Mouse (Mus musculus) thymus, postnatal 14 days (tissue): ENCODE measurements around the gene Gstm1.
"Not testable (repeated sequence)": the region's sequence is repeated elsewhere in the genome, so short reads cannot be mapped to it uniquely, and the experiment has no call there.

Source experiments
- DNase-seq: peaks from one replicate; pipeline ENCODE4 v3.0.0; 2021

Gene Gstm1

DNA sequence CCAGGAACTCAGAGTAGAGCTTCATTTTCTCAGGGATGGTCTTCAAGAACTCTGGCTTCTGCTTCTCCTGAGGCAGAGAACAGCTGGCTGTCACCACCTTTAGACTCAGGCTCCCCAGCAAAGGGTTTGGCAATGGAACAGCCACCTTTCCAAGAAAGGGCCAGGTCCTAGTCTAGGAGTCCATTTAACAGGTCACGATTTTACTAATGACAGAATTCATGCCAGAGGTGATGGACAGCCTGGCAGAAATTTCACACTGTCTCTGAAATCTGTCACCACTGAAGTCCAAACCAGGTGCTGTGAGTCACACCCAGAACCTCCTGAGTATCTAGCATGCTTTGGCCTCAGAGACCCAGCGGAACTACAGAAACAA lies 2.8 kb downstream of the Gstm1 start:
- no peak for DNase-seq

DNA sequence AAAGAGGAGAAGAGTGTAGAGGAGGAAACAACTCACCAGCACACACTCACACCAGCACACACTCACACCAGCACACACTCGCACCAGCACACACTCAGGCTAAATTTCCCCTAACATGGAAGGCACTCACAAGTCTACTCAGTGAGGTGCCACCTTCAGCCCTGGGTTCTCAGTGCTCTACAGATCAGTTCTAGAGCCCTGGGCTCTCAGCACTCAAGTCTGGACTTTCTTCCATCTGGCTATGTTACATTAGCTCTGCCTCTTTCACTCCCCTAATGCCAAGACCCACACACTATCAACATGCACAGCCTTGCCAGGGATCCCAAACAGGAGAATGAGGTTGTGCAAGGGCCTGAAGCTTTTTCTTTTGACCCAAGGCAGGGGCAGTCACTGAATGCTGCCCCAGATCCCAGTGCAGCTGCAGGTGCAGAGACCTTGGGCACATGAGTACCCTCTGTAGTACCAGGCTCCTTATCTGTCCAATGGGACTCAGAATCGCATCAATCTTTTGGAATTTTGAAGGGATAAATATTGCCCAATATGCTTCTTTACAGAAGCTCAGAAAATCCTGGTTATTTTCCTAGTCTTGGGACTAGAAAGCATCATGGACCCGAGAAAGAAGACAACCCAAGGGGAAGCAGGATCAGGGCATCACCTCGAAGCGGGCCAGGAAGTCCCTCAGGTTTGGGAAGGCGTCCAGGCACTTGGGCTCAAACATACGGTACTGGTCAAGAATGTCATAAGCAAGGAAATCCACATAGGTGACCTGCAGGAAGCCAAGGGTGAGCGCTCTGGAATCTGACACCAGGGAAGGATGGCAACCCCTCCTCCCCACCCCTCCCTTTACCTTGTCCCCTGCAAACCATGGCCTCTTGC lies 3.4 kb downstream of the Gstm1 start:
- DNase-seq, result no peak

DNA sequence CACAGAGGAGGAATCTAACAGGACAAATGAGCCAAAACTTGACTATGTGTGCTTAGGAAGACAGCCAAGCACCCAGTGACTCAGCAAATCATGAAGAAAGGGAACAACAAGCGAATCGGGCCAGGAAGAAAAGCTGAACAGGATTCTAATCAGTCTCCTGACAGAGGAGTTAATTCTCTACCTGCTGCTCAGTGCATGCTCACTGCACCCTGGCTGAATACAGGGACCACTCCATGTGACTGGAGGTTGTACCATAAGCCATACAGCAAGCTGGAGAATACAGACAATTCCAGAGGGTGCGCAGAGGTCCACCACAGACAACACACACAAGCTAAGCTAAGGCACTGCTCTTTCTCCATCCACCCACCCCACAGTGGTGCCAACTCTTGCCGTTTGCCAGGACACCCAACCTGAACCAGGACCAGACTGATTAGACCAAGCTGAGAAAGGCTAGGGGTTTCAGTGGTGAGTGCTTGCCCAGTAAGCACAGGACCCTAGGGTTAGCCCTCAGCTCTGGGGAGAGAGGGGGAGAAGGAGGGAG lies 4.4 kb downstream of the Gstm1 start:
- no peak for DNase-seq

DNA sequence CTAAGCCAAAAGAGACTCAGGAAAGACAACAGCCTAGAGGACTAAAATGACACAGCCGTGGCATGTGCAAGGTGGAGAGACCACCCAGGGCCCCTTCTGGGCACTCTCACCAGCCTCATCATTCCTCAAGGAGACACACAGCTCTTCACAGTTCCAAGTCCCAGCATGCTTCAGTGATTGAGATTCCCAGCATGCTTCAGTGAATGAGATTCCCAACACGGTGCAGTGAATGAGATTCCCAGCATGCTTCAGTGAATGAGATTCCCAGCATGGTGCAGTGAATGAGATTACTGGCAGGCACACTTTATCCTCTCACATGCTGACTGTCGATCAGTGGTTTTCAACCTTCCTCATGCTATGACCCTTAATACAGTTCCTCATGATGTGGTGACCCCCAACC lies 6.2 kb downstream of the Gstm1 start:
- no peak for DNase-seq

DNA sequence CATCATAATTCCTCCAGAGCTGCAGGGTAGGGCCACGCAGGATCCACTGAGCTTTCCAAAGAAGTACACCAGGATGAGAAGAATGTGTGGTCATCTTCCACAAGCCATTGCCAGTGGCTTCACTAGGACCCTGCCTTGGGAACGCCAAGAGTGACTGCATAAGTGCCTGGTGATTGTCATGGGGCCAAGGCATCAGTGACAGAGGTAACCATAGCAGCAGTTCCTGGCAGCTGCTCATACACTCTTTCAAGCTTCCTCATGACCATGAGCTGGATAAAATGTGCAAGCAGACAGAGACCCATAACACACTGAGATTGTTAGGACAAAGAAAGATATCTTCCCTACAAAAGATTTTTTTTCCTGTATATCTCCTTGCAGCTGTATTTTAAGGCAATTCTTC lies 7.5 kb downstream of the Gstm1 start:
- DNase-seq, result no peak

DNA sequence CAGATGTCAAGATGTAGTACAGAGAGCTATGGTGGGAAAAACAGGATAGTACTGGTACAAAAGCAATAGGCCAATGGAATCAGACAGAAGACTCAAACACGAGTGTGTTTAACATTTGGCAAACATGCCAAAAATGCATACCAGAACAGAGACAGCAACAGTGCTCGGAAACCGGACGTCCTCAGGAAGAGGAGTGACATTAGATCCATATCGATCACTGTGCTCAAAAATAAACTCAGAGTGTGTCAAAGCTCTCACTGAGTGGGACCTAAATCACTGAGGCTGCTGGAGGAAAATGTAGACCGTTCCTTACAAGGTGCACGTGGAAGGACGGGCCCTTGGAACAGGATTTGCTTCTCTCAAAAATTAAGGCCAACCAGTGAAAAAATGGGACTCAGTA lies 15.8 kb downstream of the Gstm1 start:
- no peak for DNase-seq

DNA sequence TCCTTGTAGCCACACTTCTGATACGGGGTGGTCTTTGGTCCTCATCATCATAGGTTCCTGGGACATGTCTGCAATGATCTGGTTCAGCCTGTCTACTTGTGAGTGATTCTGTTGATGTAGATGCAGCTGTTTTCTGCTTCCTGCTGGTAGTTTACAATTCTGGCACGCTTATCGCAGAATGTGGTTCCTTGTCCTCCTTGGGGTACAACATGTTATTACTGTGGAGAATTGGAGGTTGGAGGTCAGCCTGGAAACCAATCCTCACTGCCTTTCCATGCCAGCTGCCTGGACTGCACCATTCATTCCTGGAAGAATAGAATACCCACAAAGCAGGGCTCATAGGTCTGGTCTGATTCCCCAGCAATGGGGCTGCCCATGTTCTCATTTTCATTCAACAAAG lies 18.3 kb downstream of the Gstm1 start:
- DNase-seq, result no peak

DNA sequence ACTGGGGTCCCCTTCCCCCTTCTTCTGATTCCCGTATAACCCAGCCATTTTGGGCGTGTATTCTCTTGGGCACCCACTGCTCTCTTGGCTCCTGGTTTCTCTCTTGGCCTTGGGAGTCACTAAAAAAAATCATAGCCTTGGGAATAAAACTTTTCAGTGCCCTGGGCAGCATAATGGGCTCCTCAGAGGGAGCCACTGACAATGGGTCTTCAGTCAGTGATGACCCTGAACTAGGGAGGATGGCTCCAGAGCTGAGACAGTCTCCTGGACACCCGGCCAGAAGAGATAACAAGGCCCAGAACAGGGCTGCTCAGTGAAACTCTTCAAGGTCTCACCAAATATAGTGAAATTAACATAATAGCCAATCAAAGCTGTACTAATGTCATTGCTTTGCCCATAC lies 19.2 kb downstream of the Gstm1 start:
- no peak for DNase-seq

DNA sequence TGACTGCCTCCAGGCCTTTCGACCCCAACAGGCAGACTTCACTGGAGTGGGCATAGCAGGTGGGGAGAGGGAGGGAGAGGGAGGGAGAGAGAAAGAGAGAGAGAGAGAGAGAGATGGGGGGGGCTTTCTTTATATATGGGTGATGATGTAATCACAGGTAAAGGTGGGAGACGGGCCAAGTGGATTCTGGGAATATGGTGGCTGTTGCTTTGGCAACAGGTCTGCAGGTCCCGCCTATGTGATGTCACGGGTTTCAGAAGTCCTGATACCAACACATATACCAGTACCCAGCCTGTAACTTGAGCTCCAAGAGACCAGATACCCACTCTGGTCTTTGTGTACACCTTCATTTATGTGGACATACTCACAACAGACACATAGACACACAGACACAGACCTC lies 21.2 kb downstream of the Gstm1 start:
- no peak for DNase-seq

DNA sequence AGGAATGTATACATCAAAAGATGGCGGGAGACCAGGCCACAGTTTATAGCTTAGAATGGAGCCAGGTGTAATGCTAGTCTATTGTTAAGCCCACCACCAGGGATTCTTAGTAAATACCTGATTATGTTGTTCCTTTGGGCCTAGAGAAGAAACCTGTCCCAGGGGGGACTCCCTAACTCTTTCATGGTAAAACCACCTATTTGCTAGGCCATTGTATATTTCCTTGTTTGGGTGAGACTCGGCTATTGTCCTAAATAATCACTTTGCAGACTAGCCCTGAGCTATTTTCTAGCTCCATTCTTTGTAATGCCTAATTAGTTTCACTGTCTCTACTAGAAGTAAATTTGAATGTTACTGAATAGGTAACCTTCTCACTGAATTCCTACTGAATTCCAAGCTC lies 21.8 kb downstream of the Gstm1 start:
- not testable (repeated sequence) for DNase-seq

DNA sequence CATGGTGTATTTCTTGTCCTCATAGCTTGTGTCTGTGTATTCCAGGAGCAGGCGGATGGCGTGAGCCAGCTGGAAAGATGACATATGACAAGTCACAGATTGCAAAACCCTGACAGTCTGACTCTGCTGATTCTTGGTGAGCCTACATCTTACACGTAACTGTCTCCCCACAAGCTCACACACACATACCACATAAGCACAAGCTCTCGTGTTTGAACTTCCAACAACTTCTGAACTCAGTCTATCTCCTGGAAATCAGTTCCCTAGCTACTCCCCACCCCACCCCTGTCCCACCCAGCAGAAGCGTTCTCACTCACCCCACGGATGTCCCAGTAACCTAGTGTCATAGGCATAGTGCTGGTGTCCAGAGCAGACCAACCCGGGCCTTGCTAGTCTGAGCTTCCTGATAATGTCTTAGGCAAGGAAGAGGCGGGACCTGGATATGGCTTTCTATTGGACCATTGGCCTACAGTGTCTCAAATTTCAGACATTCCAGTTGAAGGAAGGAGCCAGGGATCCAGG lies 31.7 kb downstream of the Gstm1 start, which contains the start of gene Gstm2:
Gene Gstm2, minus strand, starts transcription at position 413 of the 522 bp plus-strand sequence.
- no peak for DNase-seq

DNA sequence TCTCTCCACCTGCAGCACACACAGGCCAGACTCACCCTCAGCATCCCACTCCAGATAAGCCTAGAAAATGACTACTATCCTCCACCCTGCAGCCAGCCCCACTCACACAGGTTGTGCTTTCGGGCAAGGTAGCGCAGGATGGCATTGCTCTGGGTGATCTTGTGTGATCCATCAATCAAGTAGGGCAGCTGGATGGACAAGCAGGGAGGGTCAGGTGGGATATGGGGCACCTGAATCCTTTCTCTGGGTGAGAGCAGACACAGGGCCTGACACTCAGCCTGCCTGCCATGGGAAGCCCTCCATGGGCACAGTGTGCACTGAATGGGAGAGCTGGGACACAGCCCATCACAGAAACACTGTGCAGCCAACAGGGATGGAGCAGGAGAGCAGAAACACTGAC lies 32.6 kb downstream of the Gstm1 start:
- not testable (repeated sequence) for DNase-seq

DNA sequence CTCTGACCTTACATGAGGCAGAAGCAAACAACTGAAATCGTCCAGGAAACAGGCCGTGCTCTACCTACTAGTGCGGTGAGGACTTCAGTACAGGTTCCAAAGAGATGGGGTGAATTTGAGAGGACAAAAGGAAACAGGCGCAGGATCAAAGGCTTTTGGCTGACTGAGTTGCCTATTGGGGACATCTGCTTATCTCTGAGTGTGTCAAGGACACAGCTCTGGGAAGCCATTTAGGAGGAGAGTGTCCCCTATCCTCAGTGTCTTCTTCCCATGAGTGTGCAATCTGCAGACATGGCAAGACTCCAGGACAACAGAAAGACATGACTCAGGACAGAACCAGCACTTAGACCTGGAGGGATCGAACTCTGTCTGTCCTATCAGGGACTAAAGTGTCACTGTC lies 33.3 kb downstream of the Gstm1 start:
- no peak for DNase-seq

DNA sequence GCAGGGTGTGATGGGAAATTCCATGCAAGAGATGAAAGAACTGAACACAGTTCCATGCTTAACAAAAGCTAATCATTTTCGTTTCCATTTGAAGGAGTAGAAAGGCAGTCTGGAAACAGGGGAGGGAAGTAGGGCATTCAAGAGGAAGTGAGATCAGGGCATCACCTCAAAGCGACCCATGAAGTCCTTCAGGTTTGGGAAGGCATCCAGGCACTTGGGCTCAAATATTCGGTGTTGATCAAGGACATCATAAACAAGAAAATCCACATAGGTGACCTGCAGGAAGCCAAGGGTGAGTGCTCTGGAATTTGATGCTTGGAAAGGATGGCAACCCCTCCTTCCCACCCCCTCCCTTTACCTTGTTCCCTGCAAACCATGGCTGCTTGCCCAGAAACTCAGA lies 34.0 kb downstream of the Gstm1 start:
- DNase-seq, result no peak

DNA sequence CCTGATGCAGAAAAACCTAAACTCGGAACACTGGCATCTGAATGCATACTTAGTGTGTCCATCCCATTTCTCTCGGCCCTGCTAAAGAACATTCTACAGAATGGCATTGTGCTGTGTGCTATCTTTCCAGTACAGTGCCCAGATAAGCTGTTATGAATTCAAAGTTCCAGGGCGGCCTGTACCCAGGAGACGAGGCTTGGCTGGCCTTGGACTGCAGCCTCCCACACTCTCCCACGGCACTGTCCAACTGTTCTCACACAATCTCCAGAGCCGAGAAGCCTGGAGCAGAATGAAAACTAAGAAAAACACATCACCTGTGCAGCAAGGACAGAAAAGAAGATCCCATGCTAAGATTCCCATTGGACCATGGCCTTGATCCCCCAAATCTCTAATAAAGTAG lies 35.0 kb downstream of the Gstm1 start:
- no peak for DNase-seq

DNA sequence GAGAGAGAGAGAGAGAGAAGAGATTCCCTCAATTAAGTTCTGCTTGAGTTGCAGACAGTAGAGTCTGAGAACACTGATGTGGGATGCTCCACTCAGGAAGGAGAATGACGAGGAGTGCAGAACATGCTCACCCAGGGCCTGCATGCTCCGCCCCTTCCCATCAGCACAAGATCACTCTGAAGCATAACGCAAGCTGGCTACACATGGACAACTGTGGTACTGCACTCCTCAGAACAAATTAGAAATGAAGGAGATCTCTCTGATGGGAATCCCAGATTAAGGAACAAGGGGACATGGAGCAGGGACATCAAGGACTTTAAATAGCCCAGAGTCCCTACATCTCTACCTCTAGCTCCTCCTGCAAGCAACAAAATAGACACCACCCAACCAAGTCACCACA lies 36.5 kb downstream of the Gstm1 start:
- no peak for DNase-seq

DNA sequence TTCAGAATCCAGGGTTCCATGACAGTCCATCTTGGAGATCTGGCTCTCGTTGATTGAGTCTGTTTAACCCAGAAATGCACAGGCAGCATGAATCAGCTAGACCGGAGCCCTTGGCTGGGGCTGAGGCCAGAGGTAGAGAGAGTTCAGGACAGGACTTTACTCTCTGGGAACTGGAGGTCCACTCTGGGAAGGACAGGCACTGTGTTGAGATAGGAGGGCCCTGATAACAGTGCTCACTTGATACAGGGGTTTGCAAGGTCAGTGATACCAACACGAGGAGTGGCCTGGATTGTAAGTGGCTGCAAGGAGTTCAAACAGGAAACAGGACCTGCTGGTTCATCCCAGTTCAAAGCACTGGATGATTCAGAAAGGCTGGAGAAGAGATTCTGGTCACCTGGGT lies 40.1 kb downstream of the Gstm1 start:
- DNase-seq, result no peak

DNA sequence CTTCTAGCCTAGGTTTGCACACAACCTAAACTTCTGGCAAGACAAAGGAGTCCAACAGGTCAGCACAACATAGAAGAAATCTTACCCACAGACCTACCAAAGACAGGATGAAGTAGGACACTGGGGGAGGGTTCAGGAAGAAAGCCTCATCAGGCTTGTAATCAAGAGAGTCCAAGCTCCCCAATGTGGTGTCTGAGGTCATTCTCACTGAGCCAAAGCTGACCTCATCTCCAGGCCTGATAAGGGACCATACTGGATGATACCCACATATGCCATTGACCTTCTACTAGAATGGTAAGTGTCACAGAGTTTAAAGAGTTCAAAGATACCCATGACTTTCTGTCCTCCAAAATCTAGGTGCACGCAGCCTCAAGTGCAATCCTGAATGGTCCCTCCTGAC lies 43.5 kb downstream of the Gstm1 start:
- no peak for DNase-seq

DNA sequence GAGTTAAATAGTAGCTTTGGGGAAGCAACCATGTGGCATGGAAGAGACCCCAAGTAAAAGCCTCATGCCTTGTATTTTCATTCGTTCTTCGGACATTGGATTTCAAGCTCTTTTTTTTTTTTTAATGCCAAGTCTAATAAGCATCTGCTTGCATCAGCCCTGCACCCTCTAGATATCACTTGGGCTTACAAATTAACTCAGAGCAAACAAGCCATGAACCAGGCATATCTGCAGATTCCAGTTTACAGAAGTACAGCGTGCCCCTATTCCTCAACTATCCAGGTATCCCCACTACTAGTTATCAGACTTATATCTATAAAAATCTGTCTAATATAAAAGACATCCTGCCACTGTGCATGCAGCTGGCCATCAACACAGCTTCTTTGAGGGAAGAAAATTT lies 45.7 kb downstream of the Gstm1 start:
- no peak for DNase-seq

DNA sequence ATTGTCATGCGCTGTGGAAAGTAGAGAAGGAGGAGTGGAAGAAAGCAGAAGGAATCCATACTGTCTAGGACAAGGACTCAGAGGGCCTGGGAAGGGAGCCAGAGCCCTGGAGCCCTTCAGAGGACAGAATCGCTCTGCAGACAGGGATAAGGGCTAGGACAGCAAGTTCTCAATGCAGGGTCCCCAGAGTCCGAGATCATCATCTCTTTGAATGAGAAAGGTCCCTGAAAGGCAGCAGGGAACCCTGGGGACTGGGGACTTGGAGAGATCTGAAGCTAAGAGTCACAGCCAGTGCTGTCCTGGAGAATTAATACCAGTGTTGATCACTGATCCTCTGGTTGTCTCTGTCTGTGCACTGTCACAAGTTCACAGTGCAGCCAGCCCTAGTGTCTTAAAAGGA lies 46.7 kb downstream of the Gstm1 start:
- DNase-seq, result not testable (repeated sequence)

DNA sequence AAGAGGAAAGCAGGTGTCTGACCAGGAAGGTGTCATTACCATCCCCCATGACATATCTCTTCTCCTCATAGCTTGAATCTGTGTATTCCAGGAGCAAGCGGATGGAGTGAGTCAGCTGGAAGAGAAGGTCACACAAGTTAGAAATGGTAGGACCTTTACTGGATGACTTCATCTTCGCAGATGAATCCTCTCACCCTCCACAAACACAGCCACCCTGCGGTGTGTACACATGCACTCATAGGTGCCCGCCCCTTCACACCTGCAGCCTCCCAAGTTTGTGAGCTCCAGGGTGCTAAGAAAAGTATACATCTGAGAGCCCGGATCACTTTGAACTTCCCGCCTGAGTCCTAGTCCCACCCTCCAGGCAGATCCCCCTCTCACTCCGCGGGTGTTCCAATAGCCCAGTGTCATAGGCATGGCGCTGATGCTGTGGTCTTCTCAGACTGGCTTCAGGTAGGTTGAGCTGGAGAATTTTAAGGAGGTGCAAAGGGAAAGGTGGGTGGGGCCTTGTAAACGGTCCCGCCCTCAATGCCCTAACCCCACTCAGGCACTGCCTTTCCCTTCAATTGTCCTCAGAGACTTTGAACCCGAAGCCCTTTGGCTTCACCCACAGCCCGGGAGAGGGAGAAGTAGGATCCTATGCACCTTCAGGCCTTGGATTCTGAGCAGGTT lies 48.9 kb downstream of the Gstm1 start, which contains the start of gene Gstm3:
Gene Gstm3, minus strand, starts transcription at position 560 of the 672 bp plus-strand sequence.
- no peak for DNase-seq

DNA sequence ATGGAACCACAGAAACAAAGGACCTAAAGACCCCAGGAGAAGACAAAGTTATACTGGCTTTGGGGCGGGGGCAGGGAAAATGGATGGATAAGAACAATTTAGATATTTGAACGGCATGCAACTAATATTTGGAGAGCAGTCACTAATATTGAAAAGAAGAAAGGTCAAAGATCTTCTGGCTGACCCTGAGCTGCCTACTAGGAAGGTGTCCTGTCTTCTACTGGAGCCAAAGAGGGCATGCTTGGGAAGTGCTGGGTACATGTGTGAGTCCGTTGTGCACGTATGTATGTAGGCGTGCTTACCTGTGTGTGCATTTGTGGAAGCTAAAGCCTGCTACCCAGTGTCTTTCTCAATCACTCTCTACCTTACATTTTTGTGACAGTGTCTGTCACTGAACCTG lies 51.1 kb downstream of the Gstm1 start:
- DNase-seq, result no peak

DNA sequence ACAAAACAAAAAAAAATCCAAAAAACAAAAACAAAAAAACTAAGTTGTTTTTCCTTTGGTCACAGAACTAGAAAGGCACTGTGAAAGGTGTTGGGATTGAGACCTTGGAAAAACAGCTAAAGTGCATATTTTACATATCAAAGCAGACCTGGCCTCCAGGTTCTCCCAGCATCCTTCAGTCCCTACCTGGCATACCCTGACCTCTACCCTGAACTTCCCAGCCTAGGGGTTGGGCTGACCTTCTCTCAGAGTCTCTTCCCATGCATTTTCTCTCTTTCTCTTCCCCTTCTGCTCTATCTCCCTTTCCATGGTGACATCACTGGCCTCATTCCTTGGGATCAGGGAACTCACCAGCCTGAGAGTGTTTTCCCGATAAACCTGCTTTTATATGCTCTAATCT lies 52.2 kb downstream of the Gstm1 start:
- no peak for DNase-seq
